Mouse (Mus musculus) liver, adult 2 months (tissue): ENCODE results near the gene Cdkl3.

ENCODE experiments used
- CTCF ChIP-seq: fragments of 200-500 bp; IDR thresholded peaks from 2 replicates; pipeline ENCODE4 v1.5.1; 2011; ENCODE audit warnings: low read depth, low read length, control low read depth
- POLR2A ChIP-seq: fragments of 200-500 bp; IDR thresholded peaks from 2 replicates; pipeline ENCODE4 v1.6.1; 2011; ENCODE audit warnings: low read length, control low read depth; ENCODE audit not compliant: insufficient read depth; ENCODE audit errors: extremely low read depth

DNA sequence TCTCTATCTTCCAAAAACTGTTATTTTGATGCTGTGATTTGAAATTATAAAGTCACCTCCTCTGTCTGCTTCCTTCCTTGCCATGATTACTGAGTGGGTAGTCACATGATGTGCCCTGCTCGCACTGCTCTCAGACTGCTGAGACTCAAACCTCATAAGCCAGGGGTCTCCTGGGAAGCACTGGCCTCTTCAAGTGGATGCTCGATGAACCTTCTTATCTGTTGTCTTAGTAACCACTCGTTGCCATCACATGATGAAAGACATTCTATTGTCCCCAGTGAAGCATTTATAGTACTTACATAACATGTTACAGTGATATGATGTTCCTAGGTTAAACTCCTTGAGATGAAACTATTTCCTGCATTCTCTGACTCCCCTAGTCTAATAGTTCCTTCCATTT lies 33.6 kb downstream of the Cdkl3 start:
- TF ChIP-seq CTCF = no peak
- no peak for TF ChIP-seq POLR2A
